Mouse (Mus musculus) lung, postnatal 4 days (tissue): ENCODE measurements around the gene Vmn2r22.
"Not testable (repeated sequence)": the region's sequence is repeated elsewhere in the genome, so short reads cannot be mapped to it uniquely, and the experiment has no call there.

Source experiments
- DNase-seq, 2 experiments: peaks; one replicate each; pipeline ENCODE4 v3.0.0; 2021

The Vmn2r22 gene

DNA sequence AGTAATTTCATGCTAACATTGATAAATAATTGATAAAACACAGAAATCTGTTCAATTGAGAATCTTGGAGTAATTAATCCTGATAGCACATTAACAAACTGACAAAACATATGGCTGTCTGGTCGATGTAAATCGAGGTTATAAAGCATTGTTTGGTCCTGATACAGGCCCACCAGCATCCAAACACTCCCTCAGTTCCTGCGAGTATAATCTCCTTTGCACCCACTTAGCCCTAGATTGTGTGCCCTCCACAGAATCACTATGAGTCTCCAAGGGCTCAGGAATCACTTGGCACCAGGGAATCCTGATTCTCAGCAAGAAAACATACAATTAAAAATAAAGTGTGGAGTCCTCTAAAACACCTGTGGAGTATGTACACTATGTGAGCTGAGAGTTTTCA, at the start of gene Vmn2r22:
TSS of gene Vmn2r22 (minus strand) at position 101 of the 400 bp plus-strand sequence.
- DNase-seq: not testable (repeated sequence)

DNA sequence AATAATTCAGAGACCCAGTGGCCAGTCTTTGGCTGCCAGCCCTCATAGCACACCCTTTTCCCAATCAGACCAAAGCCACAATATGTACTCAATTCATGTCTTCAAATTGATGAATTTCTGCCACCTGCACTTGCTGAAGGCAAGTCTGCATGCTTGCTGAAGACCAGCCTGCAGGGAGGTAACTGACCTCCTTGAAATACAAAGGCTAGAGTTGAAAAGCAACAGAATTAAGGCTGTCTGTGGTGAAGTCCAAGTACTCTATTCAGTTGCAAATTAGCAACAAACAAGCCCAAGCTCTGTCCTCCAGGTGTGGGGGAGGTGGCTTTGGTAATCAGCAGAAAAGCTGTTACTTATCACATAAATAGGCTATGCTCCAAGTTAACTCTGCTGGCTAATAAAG, 46.7 kb upstream of the Vmn2r22 start:
- no peak for DNase-seq

DNA sequence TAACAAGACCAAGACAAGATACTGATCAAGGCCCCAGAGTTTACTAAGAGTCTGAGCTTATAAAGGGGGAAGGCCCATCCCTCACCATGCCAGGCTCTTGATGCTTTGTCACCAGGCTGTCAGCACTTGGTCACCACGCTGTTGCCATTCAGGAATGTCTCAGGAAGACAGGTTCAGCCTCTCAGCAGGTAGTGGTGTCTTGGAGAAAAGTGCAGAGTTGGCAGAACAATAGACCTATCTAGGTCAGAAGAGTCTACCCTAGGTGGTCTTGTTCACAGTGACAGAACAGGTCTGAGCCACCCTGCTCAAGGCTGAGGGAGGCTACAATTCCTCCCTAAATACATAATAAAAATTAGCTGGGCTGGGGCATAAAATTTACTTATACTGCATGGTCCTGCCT, 46.1 kb upstream of the Vmn2r22 start:
- DNase-seq: not testable (repeated sequence)

DNA sequence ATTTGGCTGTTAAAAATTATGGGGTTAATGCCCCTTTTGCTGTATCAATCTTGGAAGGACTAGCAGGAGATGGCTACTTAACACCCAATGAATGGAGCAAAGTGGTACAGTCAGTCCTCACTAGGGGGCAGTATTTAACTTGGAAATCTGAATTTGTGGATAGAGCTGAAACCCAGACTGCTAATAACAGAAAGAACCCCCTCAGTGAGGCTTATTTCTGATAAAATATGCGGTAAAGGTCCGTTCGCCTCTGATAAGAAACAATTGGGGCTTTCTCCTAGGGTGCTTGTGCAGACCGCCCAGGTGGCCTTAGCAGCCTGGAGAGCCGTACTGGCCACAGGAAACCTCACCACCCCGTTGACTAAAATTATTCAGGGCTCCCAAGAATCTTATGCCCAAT, 6.5 kb upstream of the Vmn2r22 start:
- no peak for DNase-seq

DNA sequence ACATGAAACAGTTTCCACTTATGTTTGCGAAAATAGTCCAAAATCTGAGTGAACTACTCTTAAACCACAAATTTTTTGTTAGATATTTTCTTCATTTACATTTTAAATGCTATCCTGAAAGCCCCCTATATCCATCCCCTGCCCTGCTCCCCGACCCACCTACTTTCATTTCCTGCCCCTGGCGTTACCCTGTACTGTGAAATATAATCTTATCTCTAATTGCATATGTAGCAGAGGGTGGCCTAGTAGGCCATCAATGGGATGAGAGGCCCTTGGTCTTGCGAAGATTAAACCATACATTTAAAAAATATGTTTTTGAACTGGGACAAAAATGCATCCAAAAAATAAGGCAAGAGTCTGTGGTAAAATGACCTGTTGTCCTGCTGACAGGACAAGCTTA, 11.1 kb downstream of the Vmn2r22 start:
- DNase-seq: not testable (repeated sequence)

DNA sequence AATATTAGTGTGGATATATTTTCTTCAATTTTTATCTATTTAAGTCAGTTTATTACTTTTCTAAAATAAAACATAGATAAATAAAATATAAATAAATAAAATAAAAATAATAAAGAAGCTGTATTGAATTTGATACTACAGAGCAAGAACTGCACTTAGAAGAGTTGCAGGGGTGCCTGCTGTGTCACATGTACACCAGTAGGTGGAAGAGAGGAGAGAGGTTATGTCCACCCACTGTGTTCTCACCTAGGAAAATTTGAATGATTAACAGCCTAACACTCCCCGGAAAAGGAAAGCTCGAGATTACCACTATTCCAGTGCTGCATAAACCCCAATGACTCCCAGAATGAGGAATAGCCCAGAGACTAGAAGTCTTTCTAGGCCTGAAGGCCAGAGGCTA, 26.7 kb downstream of the Vmn2r22 start:
- DNase-seq: not testable (repeated sequence)

DNA sequence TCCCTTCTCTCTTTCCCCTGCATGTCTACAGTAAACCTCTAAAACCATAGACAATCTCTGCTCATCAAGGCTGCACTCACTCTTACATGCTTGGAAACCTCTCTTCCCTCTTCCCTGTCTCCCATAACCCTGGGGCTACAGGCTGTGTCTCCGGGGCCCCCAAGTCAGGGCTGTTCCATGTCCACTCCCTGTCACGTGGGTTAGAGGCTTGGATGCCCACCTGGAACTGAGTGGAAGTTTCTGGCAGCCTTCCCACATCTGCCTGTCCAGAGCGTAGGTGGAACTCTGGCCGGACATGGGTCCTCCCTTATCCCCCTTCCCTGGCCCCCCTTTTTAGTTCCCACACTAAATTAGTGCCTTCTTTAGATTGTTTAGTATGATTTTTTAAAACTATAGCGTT, 62.2 kb downstream of the Vmn2r22 start:
- DNase-seq: not testable (repeated sequence)

DNA sequence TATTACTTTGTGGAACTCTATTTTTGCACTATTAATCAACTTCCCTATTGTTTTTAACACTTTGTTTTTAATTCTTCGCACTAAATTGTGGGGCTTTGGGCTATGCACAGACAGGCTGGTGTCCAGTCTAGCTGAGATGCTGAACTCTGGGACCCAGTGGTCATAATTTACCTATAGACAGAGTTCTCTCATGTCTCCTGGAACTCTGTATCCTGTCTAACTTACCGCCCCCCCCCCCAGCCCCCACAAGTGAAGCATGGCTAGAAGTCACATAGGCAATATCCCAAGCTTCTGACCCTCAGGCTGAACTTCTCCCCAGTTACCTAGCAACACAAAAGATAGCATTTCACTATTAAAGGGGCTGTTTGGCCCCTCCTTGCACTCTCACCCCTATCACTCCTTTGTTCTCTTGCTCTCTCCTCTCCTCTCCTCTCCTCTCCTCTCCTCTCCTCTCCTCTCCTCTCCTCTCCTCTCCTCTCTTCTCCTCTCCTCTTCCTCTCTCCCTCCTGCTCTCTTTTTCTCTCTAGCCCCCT, 62.7 kb downstream of the Vmn2r22 start:
- DNase-seq: not testable (repeated sequence)

DNA sequence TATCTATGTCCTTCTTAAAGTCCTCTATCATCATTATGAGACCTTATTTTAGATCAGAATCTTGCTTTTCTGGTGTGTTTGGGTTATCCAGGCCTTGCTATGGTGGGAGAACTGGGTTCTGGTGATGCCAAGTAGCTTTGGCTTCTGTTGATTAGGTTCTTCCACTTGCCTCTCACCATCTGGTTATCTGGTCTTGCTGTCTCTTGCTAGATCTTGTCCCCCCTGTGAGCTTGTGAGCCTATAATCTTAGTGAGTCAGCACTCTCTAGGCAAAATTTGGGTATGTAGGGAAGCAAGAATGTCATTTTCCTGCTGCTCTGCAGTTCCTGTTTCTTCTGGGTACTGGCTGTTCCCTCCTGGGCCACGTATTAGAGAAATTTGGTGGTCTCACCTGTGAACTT, 66.5 kb downstream of the Vmn2r22 start:
- DNase-seq: not testable (repeated sequence)

DNA sequence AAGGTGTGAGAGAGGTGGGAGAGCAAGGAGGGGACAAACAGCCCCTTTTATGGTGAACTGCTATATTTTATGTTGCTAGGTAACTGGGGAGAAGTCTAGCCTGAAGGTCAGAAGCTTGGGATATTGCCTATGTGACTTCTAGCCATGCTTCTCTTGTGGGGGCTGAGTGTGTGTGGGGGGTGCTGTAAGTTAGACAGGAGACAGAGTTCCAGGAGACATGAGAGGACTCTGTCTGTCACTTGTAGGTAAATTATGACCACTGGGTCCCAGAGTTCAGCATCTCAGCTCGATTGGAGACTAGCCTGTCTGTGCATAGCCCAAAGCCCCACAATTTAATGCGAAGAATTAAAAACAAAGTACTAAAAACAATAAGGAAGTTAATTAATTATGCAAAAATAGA, 75.8 kb downstream of the Vmn2r22 start:
- DNase-seq: not testable (repeated sequence)
